Mouse (Mus musculus) adrenal gland, adult 2 months (tissue): ENCODE data around the gene Crybg2. TPM values are rescaled to one million over a fixed set of nuclear protein-coding genes. Genes with fewer than 3 reads are reported as not detected.
A peak's percentile ranks its signal among the peaks of the same experiment; 100 is the strongest.

Source experiments
- DNase-seq: peaks from one replicate; pipeline ENCODE4 v3.0.0; 2021
- polyA plus RNA-seq: library from polyadenylated mRNA; depleted of rRNA; stranded (reverse); fragments of >200 nt; gene quantifications from 2 replicates; pipeline ENCODE4 v1.2.3, GENCODE M21; 2012
- total RNA-seq, 2 experiments: library from RNA; stranded (reverse); gene quantifications; 2 replicates each; pipeline ENCODE4 v1.2.3; 2021

Gene Crybg2
- total and polyA plus RNA-seq, 3 experiments, result 0.14 to 0.46 (median 0.21) TPM

- no peak for DNase-seq
Observed at GRCm38 (mm10) chr4:134120192-134120805, 59.7 kb downstream of the Crybg2 start.

- DNase-seq, result no peak
Observed at GRCm38 (mm10) chr4:134120916-134121315, 60.3 kb downstream of the Crybg2 start.

GRCm38 (mm10) chr4:134121571-134121970 is 61.0 kb downstream of the Crybg2 start:
- no peak for DNase-seq

- no peak for DNase-seq
Observed at GRCm38 (mm10) chr4:134122281-134122680, 61.7 kb downstream of the Crybg2 start.

GRCm38 (mm10) chr4:134123147-134123546 is 62.5 kb downstream of the Crybg2 start:
- DNase-seq, result no peak

GRCm38 (mm10) chr4:134123680-134124551 is 63.3 kb downstream of the Crybg2 start:
- DNase-seq, result peak; percentile 86

GRCm38 (mm10) chr4:134125383-134126060 is 64.9 kb downstream of the Crybg2 start:
- no peak for DNase-seq

GRCm38 (mm10) chr4:134126300-134127120 is 65.9 kb downstream of the Crybg2 start:
- DNase-seq, result no peak

- peak; percentile 14 for DNase-seq
Observed at GRCm38 (mm10) chr4:134127121-134127455, 66.5 kb downstream of the Crybg2 start.

- no peak for DNase-seq
Observed at GRCm38 (mm10) chr4:134127793-134128192, 67.2 kb downstream of the Crybg2 start.

- DNase-seq, result peak; percentile 93
Observed at GRCm38 (mm10) chr4:134128221-134128982, 67.8 kb downstream of the Crybg2 start, which contains the start of gene Sh3bgrl3. Gene Sh3bgrl3, minus strand, starts transcription at chr4:134128789.

- no peak for DNase-seq
Observed at GRCm38 (mm10) chr4:134128983-134129362, 68.4 kb downstream of the Crybg2 start.

GRCm38 (mm10) chr4:134129482-134129881 is 68.9 kb downstream of the Crybg2 start:
- no peak for DNase-seq

GRCm38 (mm10) chr4:134132117-134132516 is 71.5 kb downstream of the Crybg2 start:
- DNase-seq, result no peak

- DNase-seq, result no peak
Observed at GRCm38 (mm10) chr4:134132519-134133095, 72.0 kb downstream of the Crybg2 start.

GRCm38 (mm10) chr4:134136280-134136926 is 75.8 kb downstream of the Crybg2 start:
- no peak for DNase-seq

GRCm38 (mm10) chr4:134138857-134139256 is 78.2 kb downstream of the Crybg2 start:
- no peak for DNase-seq
